In genomic region chr10:81346453-81347067, GRCm38 (mm10) we compare ENCODE assay signal across 8 mouse cellular contexts. TPM values are rescaled to one million over a fixed set of nuclear protein-coding genes. Genes with fewer than 3 reads are reported as not detected.
A peak's percentile ranks its signal among the peaks of the same experiment; 100 is the strongest.
DNase-seq lines count a peak whose midpoint lies in the region; ATAC-seq and TF ChIP-seq lines count a peak whose summit lies in the region.

No protein-coding gene starts in this region.

- no peak for TF ChIP-seq CTCF in cerebellum, adult 2 months (IDR thresholded peaks at IDR 0.05; ENCODE audit: borderline replicate concordance, insufficient read depth, low read depth, low read length)

- peak; percentile 59 for ATAC-seq in erythroid progenitor cell, adult 5-6 weeks (replicated peaks; ENCODE audit: low FRiP score, poor library complexity, severe bottlenecking)
- ATAC-seq in neural tube, embryonic 12.5 days (ENCODE audit: low FRiP score, low read depth): no peak

- no peaks in the 10 kb centered on the region; the same call in 1 of the 2 replicates for H3K27me3 ChIP-seq in cerebellum, adult 2 months (ENCODE audit: control insufficient read depth, insufficient read depth, low read length)
- peaks cover 54% of the 10 kb centered on the region for H3K27me3 ChIP-seq in neural tube, embryonic 12.5 days (replicated peaks)

- H3K4me1 ChIP-seq in cerebellum, adult 2 months (ENCODE audit: control insufficient read depth, insufficient read depth, low read length): peaks cover 6% of the 10 kb centered on the region
- H3K4me1 ChIP-seq in neural tube, embryonic 12.5 days: peaks cover 34% of the 10 kb centered on the region

- H3K9me3 ChIP-seq in neural tube, embryonic 12.5 days: no peaks in the 10 kb centered on the region

- peaks cover 15% of the 10 kb centered on the region; the same call in 1 of the 2 replicates for H3K36me3 ChIP-seq in neural tube, embryonic 12.5 days

- peak overlapping the region; percentile 46; the same call in 1 of the 2 replicates for H3K9ac ChIP-seq in neural tube, embryonic 12.5 days

- peak; percentile 46 for DNase-seq in cerebellum, adult 11-12 months
- DNase-seq in cerebellum, adult 2 months: no peak
- DNase-seq in adrenal gland, adult 18-20 months (ENCODE audit: low spot score in 2 of 2): peak; percentile 66 to 76
- peak; percentile 80 for DNase-seq in kidney, adult 18-20 months
- peak; percentile 77 to 89 for DNase-seq in lung, adult 18-20 months
- DNase-seq in thymus, postnatal 14 days: peak; percentile 49

- no peak overlapping the region for H3K27ac ChIP-seq in cerebellum, adult 2 months (ENCODE audit: insufficient read depth, low read length)
- no peak overlapping the region for H3K27ac ChIP-seq in neural tube, embryonic 12.5 days

- TF ChIP-seq POLR2A in cerebellum, adult 2 months (IDR thresholded peaks at IDR 0.05; ENCODE audit: borderline replicate concordance, insufficient read depth, low read length): no peak

- no peak overlapping the region for H3K4me3 ChIP-seq in cerebellum, adult 2 months (replicated peaks; ENCODE audit: insufficient read depth, low read depth, low read length)
- H3K4me3 ChIP-seq in neural tube, embryonic 12.5 days: peak overlapping the region; percentile 16; the same call in 1 of the 2 replicates

- WGBS in cerebellum, adult 2 months: 28% methylated on average over 55 of the region's 55 CpGs
- WGBS in neural tube, embryonic 12.5 days: 5% methylated on average over 55 of the region's 55 CpGs

- H3K4me2 ChIP-seq in neural tube, embryonic 12.5 days (replicated peaks): peak overlapping the region; percentile 50

RNA-seq across cellular contexts. Expression of gene Gipc3, which starts 3.5 kb away (rescaled TPM):
- polyA plus RNA-seq in cerebellum, adult 2 months (2012; rRNA removed): 0.97 and 1.0 TPM in 2 replicates
- total RNA-seq in adrenal gland, adult 18-20 months (2021): 1 to 10 TPM; 4.5 to 6.7 TPM
- total RNA-seq in erythroid progenitor cell, adult 5-6 weeks (2015; ENCODE audit: low replicate concordance): not detected in 2 replicates
- total RNA-seq in erythroid progenitor cell, adult 5-6 weeks (2017; ENCODE audit: low replicate concordance): not detected in 2 replicates
- not detected in 2 replicates for polyA plus RNA-seq in neural tube, embryonic 12.5 days (2016; fragmentation: Nextera tagmentation; extraction: Ambion mirVana)

RNA-seq across cellular contexts. Expression of gene Hmg20b, which starts 3.7 kb away (rescaled TPM):
- polyA plus RNA-seq in cerebellum, adult 2 months (2012; rRNA removed): 42.7 and 43.4 TPM in 2 replicates
- 10 to 100 TPM; 86.5 to 92.7 TPM for total RNA-seq in adrenal gland, adult 18-20 months (2021)
- 49.9 and 58.7 TPM in 2 replicates for total RNA-seq in erythroid progenitor cell, adult 5-6 weeks (2015; ENCODE audit: low replicate concordance)
- 18.1 and 24.4 TPM in 2 replicates for total RNA-seq in erythroid progenitor cell, adult 5-6 weeks (2017; ENCODE audit: low replicate concordance)
- polyA plus RNA-seq in neural tube, embryonic 12.5 days (2016; fragmentation: Nextera tagmentation; extraction: Ambion mirVana): 95.6 TPM in 2 replicates

RNA-seq across cellular contexts. Expression of gene Mfsd12, which starts 10.7 kb away (rescaled TPM):
- polyA plus RNA-seq in cerebellum, adult 2 months (2012; rRNA removed): 34.8 and 35.0 TPM in 2 replicates
- total RNA-seq in adrenal gland, adult 18-20 months (2021): 10 to 100 TPM; 16.0 to 29.6 TPM
- 15.9 and 18.7 TPM in 2 replicates for total RNA-seq in erythroid progenitor cell, adult 5-6 weeks (2015; ENCODE audit: low replicate concordance)
- 29.7 and 33.0 TPM in 2 replicates for total RNA-seq in erythroid progenitor cell, adult 5-6 weeks (2017; ENCODE audit: low replicate concordance)
- 16.0 and 16.8 TPM in 2 replicates for polyA plus RNA-seq in neural tube, embryonic 12.5 days (2016; fragmentation: Nextera tagmentation; extraction: Ambion mirVana)

RNA-seq across cellular contexts. Expression of gene Tbxa2r, which starts 18.0 kb away (rescaled TPM):
- 2.2 and 3.2 TPM in 2 replicates for polyA plus RNA-seq in cerebellum, adult 2 months (2012; rRNA removed)
- 10 to 100 TPM; 23.3 to 29.2 TPM for total RNA-seq in adrenal gland, adult 18-20 months (2021)
- not detected in 2 replicates for total RNA-seq in erythroid progenitor cell, adult 5-6 weeks (2015; ENCODE audit: low replicate concordance)
- 0.90 TPM in 1 of 2 replicates, not detected in the other for total RNA-seq in erythroid progenitor cell, adult 5-6 weeks (2017; ENCODE audit: low replicate concordance)
- 3.8 and 4.7 TPM in 2 replicates for polyA plus RNA-seq in neural tube, embryonic 12.5 days (2016; fragmentation: Nextera tagmentation; extraction: Ambion mirVana)

RNA-seq across cellular contexts. Expression of gene 4930404N11Rik, which starts 19.1 kb away (rescaled TPM):
- polyA plus RNA-seq in cerebellum, adult 2 months (2012; rRNA removed): 0.24 and 0.36 TPM in 2 replicates
- total RNA-seq in adrenal gland, adult 18-20 months (2021): 1 to 10 TPM; 1.3 to 4.5 TPM
- 5.4 and 15.1 TPM in 2 replicates for total RNA-seq in erythroid progenitor cell, adult 5-6 weeks (2015; ENCODE audit: low replicate concordance)
- 12.3 and 14.8 TPM in 2 replicates for total RNA-seq in erythroid progenitor cell, adult 5-6 weeks (2017; ENCODE audit: low replicate concordance)
- polyA plus RNA-seq in neural tube, embryonic 12.5 days (2016; fragmentation: Nextera tagmentation; extraction: Ambion mirVana): 0.80 and 1.1 TPM in 2 replicates

Comparison
In these comparisons a context has a peak if more than half of its experiments do, and no peak if none do; other contexts are left out.
1. DNase-seq: peak in cerebellum, adult 11-12 months (single experiment), adrenal gland, adult 18-20 months (2 of 2), kidney, adult 18-20 months (single experiment), lung, adult 18-20 months (2 of 2) and thymus, postnatal 14 days (single experiment); none in cerebellum, adult 2 months (0 of 2).
2. RNA of gene Gipc3, which starts 3.5 kb away (total RNA-seq): 4.5 to 6.7 TPM in adrenal gland, adult 18-20 months; not detected in erythroid progenitor cell, adult 5-6 weeks; every median in the first group is over 4 times any median in the second.